16 mouse cellular contexts compared by ENCODE assay signal in the genomic region with DNA sequence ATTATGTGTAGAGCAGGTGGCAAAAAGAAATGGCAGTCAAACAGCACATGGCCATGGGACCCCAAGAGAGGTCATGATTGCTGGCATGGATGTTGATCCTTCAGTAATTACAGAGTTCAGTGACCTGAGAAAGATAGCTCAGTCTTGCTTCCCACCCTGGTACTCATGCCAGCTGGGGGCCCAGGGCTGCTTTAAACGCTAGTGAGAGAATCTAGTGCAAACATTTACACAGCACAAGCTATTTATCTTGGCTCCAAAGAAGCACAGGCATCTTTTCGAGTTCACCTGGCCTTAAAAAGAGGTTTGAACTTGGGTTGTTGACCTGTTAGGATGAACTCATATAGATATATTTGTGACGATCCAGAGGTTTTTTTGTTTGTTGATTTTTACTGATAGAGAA.
"Had no signal": no experiment of that assay in that cellular context is flagged by ENCODE, and none has a peak within 500 bp of the region (broad histone marks: within the 10 kb centered on the region; RNA-seq: fewer than 3 reads in every experiment).

No protein-coding gene starts in this region.

- H3K36me3 ChIP-seq: hindbrain, embryonic 13.5 days; limb, embryonic 10.5 days; lung, embryonic 15.5 days; neural tube, embryonic 12.5 days had no signal

- H3K4me2 ChIP-seq: hindbrain, embryonic 13.5 days; lung, embryonic 15.5 days; neural tube, embryonic 12.5 days had no signal

- H3K9ac ChIP-seq: hindbrain, embryonic 13.5 days; liver, embryonic 14.5 days; lung, embryonic 15.5 days; neural tube, embryonic 12.5 days had no signal

- ATAC-seq: hindbrain, postnatal 0 days had no signal

- H3K27me3 ChIP-seq: hindbrain, embryonic 13.5 days; lung, embryonic 15.5 days; neural tube, embryonic 12.5 days had no signal

- H3K27ac ChIP-seq: hindbrain, embryonic 13.5 days; hindbrain, postnatal 0 days; kidney, postnatal 0 days; left cerebral cortex, adult 2 months; limb, embryonic 10.5 days; liver, embryonic 14.5 days; lung, embryonic 15.5 days; neural tube, embryonic 12.5 days had no signal

- DNase-seq: kidney, adult 8-10 months; kidney, postnatal 4 days; lung, postnatal 36 days; midbrain, embryonic 14.5 days; right cerebral cortex, adult 18-20 months; right cerebral cortex, postnatal 25 days; thymus, adult 2 months; thymus, postnatal 25 days had no signal

- H3K9me3 ChIP-seq: hindbrain, embryonic 13.5 days; limb, embryonic 10.5 days; lung, embryonic 15.5 days; neural tube, embryonic 12.5 days had no signal

- H3K4me1 ChIP-seq: hindbrain, embryonic 13.5 days; limb, embryonic 10.5 days; lung, embryonic 15.5 days; neural tube, embryonic 12.5 days had no signal

- H3K4me3 ChIP-seq: hindbrain, embryonic 13.5 days; left cerebral cortex, adult 2 months; limb, embryonic 10.5 days; lung, embryonic 15.5 days; neural tube, embryonic 12.5 days had no signal
